14 mouse cellular contexts compared by ENCODE assay signal in genomic region chr11:117094646-117095045, GRCm38 (mm10). TPM values are rescaled to one million over a fixed set of nuclear protein-coding genes. Genes with fewer than 3 reads are reported as not detected.
DNase-seq lines count a peak whose midpoint lies in the region; ATAC-seq and TF ChIP-seq lines count a peak whose summit lies in the region.
"Had no signal": no experiment of that assay in that cellular context is flagged by ENCODE, and none has a peak within 500 bp of the region (broad histone marks: within the 10 kb centered on the region; RNA-seq: fewer than 3 reads in every experiment).

No protein-coding gene starts in this region.

- intact Hi-C loops in gastrocnemius, adult 2 months (cut with DNase I) = no loop called here

- no peak for DNase-seq in lung, adult 2 months
- no peak for DNase-seq in lung, postnatal 10 days
- DNase-seq in gastrocnemius, adult 2 months = peak; percentile 77
- DNase-seq in heart, adult 9 months (ENCODE audit: low spot score in 2 of 2) = peak; percentile 64 to 70
- peak; percentile 68 for DNase-seq in heart, postnatal 4 days
- DNase-seq in forebrain, embryonic 11.5 days (ENCODE audit: low spot score) = no peak
- DNase-seq: adrenal gland, adult 2 months; right cerebral cortex, postnatal 25 days; thymus, postnatal 4 days had no signal

- H3K27me3 ChIP-seq in forebrain, embryonic 11.5 days (ENCODE audit: control insufficient read depth, insufficient read depth, low read length) = no peaks in the 10 kb centered on the region
- H3K27me3 ChIP-seq: Patski had no signal

- no peak overlapping the region for H3K4me3 ChIP-seq in lung, adult 2 months (replicated peaks; ENCODE audit: extremely low read depth, low read depth, low read length)
- peak overlapping the region; percentile 27 for H3K4me3 ChIP-seq in gastrocnemius, adult 2 months
- H3K4me3 ChIP-seq in forebrain, embryonic 11.5 days (ENCODE audit: low read depth, low read length) = no peak overlapping the region
- H3K4me3 ChIP-seq: megakaryocyte, embryonic 14.5 days had no signal

- no peak for ATAC-seq in forebrain, embryonic 11.5 days (replicated peaks; ENCODE audit: low FRiP score)
- no peak for ATAC-seq in cerebellum, adult (ENCODE audit: insufficient number of reproducible peaks, low FRiP score, low TSS enrichment)
- ATAC-seq: forebrain, embryonic 16.5 days; Patski had no signal

- no peaks in the 10 kb centered on the region for H3K9me3 ChIP-seq in forebrain, embryonic 11.5 days (ENCODE audit: control insufficient read depth, low read length)
- H3K9me3 ChIP-seq: megakaryocyte, embryonic 14.5 days had no signal

- peak overlapping the region; percentile 87 for H3K27ac ChIP-seq in gastrocnemius, adult 2 months
- H3K27ac ChIP-seq in forebrain, embryonic 11.5 days (ENCODE audit: low read depth, low read length) = no peak overlapping the region

- H3K4me1 ChIP-seq in lung, adult 2 months (ENCODE audit: control insufficient read depth, insufficient read depth, low read length) = peaks cover 40% of the 10 kb centered on the region
- peaks cover 5% of the 10 kb centered on the region; the same call in 1 of the 2 replicates for H3K4me1 ChIP-seq in forebrain, embryonic 11.5 days (replicated peaks; ENCODE audit: control insufficient read depth, insufficient read depth, low read length)

- no peak overlapping the region for H3K9ac ChIP-seq in forebrain, embryonic 11.5 days (ENCODE audit: low read length)

- H3K36me3 ChIP-seq in forebrain, embryonic 11.5 days (ENCODE audit: control insufficient read depth, insufficient read depth, low read length) = no peaks in the 10 kb centered on the region

- 42% methylated on average over 9 of the region's 9 CpGs for WGBS in lung, adult 2 months
- 91% methylated on average over 9 of the region's 9 CpGs for WGBS in forebrain, embryonic 11.5 days

- H3K4me2 ChIP-seq in forebrain, embryonic 11.5 days (ENCODE audit: low read depth, low read length, severe bottlenecking) = no peak overlapping the region
- H3K4me2 ChIP-seq: liver, embryonic 11.5 days had no signal

- TF ChIP-seq CTCF in lung, adult 2 months (IDR thresholded peaks at IDR 0.05; ENCODE audit: insufficient read depth, low read length) = no peak
- no peak for TF ChIP-seq CTCF in gastrocnemius, adult 2 months (IDR thresholded peaks at IDR 0.05)

- TF ChIP-seq POLR2A in lung, adult 2 months (IDR thresholded peaks at IDR 0.05; ENCODE audit: borderline replicate concordance, extremely low read depth, low read depth, low read length) = peak; percentile 36; the same call in 1 of the 2 replicates

RNA-seq across cellular contexts. Expression of gene Sec14l1, which starts 20.3 kb away (rescaled TPM):
- 123 and 133 TPM in 2 replicates for polyA plus RNA-seq in lung, adult 2 months (2012; rRNA removed)
- total RNA-seq in gastrocnemius, adult 2 months (2021) = 10 to 100 TPM; 52.3 to 52.8 TPM
- total RNA-seq in heart, postnatal 4 days (2021) = 10 to 100 TPM; 78.4 to 81.7 TPM
- 36.8 and 40.6 TPM in 2 replicates for polyA plus RNA-seq in forebrain, embryonic 11.5 days (2014; fragmentation: Nextera tagmentation; extraction: Ambion mirVana)

Comparison
In these comparisons a context has a peak if more than half of its experiments do, and no peak if none do; other contexts are left out.
1. DNase-seq: peak in gastrocnemius, adult 2 months (single experiment), heart, adult 9 months (2 of 2) and heart, postnatal 4 days (single experiment); none in lung, adult 2 months (single experiment), lung, postnatal 10 days (single experiment) and forebrain, embryonic 11.5 days (single experiment).